Mouse (Mus musculus): ENCODE data around the gene Pde8b. TPM values are rescaled to one million over a fixed set of nuclear protein-coding genes. Genes with fewer than 3 reads are reported as not detected.

The Pde8b gene
- polyA plus RNA-seq, 1 experiment from 2014 or later: 0.63 TPM

DNA sequence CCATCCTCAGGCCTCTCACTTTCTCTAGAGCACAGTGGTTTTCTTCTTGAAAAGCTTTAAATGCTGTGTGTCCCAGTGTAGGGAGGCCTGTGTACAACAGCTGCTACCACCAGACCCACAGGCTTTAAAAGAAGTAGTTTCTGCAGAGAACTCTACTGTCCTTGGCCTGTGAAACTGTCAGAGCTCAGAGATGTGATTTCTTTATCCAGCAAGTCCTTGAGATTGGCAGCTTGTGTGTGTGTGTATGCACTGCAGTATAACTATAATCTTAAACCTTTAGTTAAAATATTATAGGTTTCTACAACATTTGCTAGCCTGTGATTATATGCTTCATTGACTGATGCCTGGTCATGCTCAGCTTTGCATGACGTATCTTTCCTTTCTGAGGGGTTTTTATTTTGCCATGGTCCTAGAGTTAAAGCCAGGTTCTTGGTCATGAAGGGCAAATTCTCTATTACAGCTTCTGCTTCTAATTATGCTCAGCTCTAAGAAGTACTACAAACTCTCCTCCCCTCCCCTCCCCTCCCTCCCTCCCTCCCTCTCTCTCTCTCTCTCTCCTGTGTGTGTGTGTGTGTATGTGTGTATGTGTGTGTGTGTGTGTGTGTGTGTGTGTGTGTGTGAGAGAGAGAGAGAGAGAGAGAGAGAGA is 194.3 kb downstream of the Pde8b start:
- DNase-seq: no peak

GRCm38 (mm10) chr13:95052421-95052820 is 197.7 kb downstream of the Pde8b start:
- H3K4me2 ChIP-seq (ENCODE audit: low read depth, low read length): no peak overlapping the region
- WGBS (ENCODE audit: insufficient replicate concordance): 88% methylated on average over 3 of the region's 3 CpGs
- no peaks in the 10 kb centered on the region for H3K4me1 ChIP-seq (ENCODE audit: insufficient read depth)
- no peak for TF ChIP-seq CTCF (IDR thresholded peaks at IDR 0.05; ENCODE audit: low read depth)
- TF ChIP-seq EP300 (IDR thresholded peaks at IDR 0.05; ENCODE audit: low read depth): no peak
- DNase-seq (peak; percentile 10), ATAC-seq (no peak)
- H3K27ac ChIP-seq (ENCODE audit: low read depth): no peak overlapping the region
- no peak overlapping the region for H3K4me3 ChIP-seq (ENCODE audit: low read depth, low read length)
- no peaks in the 10 kb centered on the region for H3K9me3 ChIP-seq (ENCODE audit: low read length)
- no peaks in the 10 kb centered on the region for H3K27me3 ChIP-seq (ENCODE audit: insufficient read depth, low read length)
- no peaks in the 10 kb centered on the region for H3K36me3 ChIP-seq (replicated peaks; ENCODE audit: insufficient read depth, low read length)
- no peak overlapping the region for H3K9ac ChIP-seq (replicated peaks)

More for the DNA sequence above, 194.3 kb downstream of the Pde8b start:
- TF ChIP-seq EP300 (IDR thresholded peaks at IDR 0.05; ENCODE audit: low read depth): no peak
- TF ChIP-seq CTCF (IDR thresholded peaks at IDR 0.05; ENCODE audit: low read depth): no peak
- Histone ChIP-seq H3K4me2 (ENCODE audit: low read depth, low read length) (no peak overlapping the region), H3K4me1 (ENCODE audit: insufficient read depth) (no peaks in the 10 kb centered on the region), H3K4me3 (ENCODE audit: low read depth, low read length) (no peak overlapping the region), H3K9me3 (ENCODE audit: low read length) (no peaks in the 10 kb centered on the region), H3K27me3 (ENCODE audit: insufficient read depth, low read length) (no peaks in the 10 kb centered on the region), H3K27ac (ENCODE audit: low read depth) (no peak overlapping the region), H3K36me3 (replicated peaks; ENCODE audit: insufficient read depth, low read length) (no peaks in the 10 kb centered on the region), H3K9ac (replicated peaks) (no peak overlapping the region)
- WGBS (ENCODE audit: insufficient replicate concordance): 85% methylated on average over 1 of the region's 1 CpGs
- no peak for ATAC-seq

GRCm38 (mm10) chr13:95050398-95050797 is 199.7 kb downstream of the Pde8b start:
- H3K4me2 ChIP-seq (ENCODE audit: low read depth, low read length): no peak overlapping the region
- no peak overlapping the region for H3K4me3 ChIP-seq (ENCODE audit: low read depth, low read length)
- H3K4me1 ChIP-seq (ENCODE audit: insufficient read depth): no peaks in the 10 kb centered on the region
- ATAC-seq: no peak
- no peaks in the 10 kb centered on the region for H3K9me3 ChIP-seq (ENCODE audit: low read length)
- no peaks in the 10 kb centered on the region for H3K36me3 ChIP-seq (replicated peaks; ENCODE audit: insufficient read depth, low read length)
- no peak for DNase-seq
- no peak overlapping the region for H3K9ac ChIP-seq (replicated peaks)
- TF ChIP-seq EP300 (IDR thresholded peaks at IDR 0.05; ENCODE audit: low read depth): no peak
- no peak for TF ChIP-seq CTCF (IDR thresholded peaks at IDR 0.05; ENCODE audit: low read depth)
- 74% methylated on average over 4 of the region's 4 CpGs for WGBS (ENCODE audit: insufficient replicate concordance)
- no peaks in the 10 kb centered on the region for H3K27me3 ChIP-seq (ENCODE audit: insufficient read depth, low read length)
- H3K27ac ChIP-seq (ENCODE audit: low read depth): no peak overlapping the region

DNA sequence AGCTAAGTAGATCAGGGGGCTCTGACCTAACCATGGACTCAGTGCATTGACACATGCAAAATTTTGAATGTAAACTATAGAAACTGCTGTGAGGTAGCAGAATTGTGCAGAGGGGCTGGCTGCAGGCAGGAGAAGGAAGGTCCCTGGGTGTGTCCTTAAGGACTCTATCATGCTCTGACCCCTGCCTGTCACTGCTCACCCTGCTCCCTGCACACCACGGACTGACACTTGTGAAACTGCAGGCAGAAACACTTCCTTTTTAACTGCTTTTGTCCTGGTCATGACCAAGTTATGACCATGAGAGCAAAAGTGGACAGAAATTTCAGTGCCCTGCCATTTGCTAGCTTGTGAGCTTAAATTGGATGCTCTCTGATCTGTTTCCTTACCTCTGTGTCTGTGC is 206.0 kb downstream of the Pde8b start:
- Histone ChIP-seq H3K9ac (replicated peaks) (no peak overlapping the region), H3K9me3 (ENCODE audit: low read length) (no peaks in the 10 kb centered on the region), H3K4me1 (ENCODE audit: insufficient read depth) (no peaks in the 10 kb centered on the region), H3K27ac (ENCODE audit: low read depth) (no peak overlapping the region), H3K4me2 (ENCODE audit: low read depth, low read length) (no peak overlapping the region), H3K4me3 (ENCODE audit: low read depth, low read length) (no peak overlapping the region), H3K27me3 (ENCODE audit: insufficient read depth, low read length) (no peaks in the 10 kb centered on the region), H3K36me3 (replicated peaks; ENCODE audit: insufficient read depth, low read length) (no peaks in the 10 kb centered on the region)
- no peak for DNase-seq
- TF ChIP-seq CTCF (IDR thresholded peaks at IDR 0.05; ENCODE audit: low read depth) (no peak), EP300 (IDR thresholded peaks at IDR 0.05; ENCODE audit: low read depth) (no peak)
- no peak for ATAC-seq
- WGBS (ENCODE audit: insufficient replicate concordance): 20% methylated on average over 1 of the region's 1 CpGs

GRCm38 (mm10) chr13:95040140-95040738 is 209.9 kb downstream of the Pde8b start:
- Histone ChIP-seq H3K4me2 (ENCODE audit: low read depth, low read length) (no peak overlapping the region), H3K9me3 (ENCODE audit: low read length) (no peaks in the 10 kb centered on the region), H3K27ac (ENCODE audit: low read depth) (no peak overlapping the region), H3K9ac (replicated peaks) (no peak overlapping the region), H3K4me3 (ENCODE audit: low read depth, low read length) (no peak overlapping the region), H3K4me1 (ENCODE audit: insufficient read depth) (no peaks in the 10 kb centered on the region), H3K27me3 (ENCODE audit: insufficient read depth, low read length) (no peaks in the 10 kb centered on the region), H3K36me3 (replicated peaks; ENCODE audit: insufficient read depth, low read length) (no peaks in the 10 kb centered on the region)
- no peak for ATAC-seq
- WGBS (ENCODE audit: insufficient replicate concordance): 77% methylated on average over 9 of the region's 9 CpGs
- no peak for TF ChIP-seq EP300 (IDR thresholded peaks at IDR 0.05; ENCODE audit: low read depth)
- no peak for DNase-seq

DNA sequence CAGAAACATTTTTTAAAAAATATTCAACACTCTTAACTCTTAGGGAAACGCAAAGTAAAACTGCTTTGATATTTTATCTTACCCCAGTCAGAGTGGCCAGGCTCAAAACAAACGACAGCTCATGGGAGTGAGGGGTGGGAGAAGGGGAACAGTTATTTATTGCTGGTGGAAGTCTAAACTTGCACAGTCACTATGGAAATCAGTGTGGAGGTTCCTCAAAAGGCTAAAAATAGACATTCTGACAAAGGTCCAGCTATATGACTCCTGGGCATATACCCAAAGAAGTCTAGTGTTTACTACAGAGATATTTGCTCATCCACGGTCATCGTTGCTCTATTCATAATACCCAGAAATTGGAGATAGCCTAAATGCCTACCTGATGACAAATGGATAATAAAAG is 211.9 kb downstream of the Pde8b start:
- TF ChIP-seq CTCF (IDR thresholded peaks at IDR 0.05; ENCODE audit: low read depth) (no peak), EP300 (IDR thresholded peaks at IDR 0.05; ENCODE audit: low read depth) (no peak)
- no peak overlapping the region for H3K4me3 ChIP-seq (ENCODE audit: low read depth, low read length)
- H3K36me3 ChIP-seq (replicated peaks; ENCODE audit: insufficient read depth, low read length): no peaks in the 10 kb centered on the region
- H3K4me1 ChIP-seq (ENCODE audit: insufficient read depth): no peaks in the 10 kb centered on the region
- H3K27ac ChIP-seq (ENCODE audit: low read depth): no peak overlapping the region
- no peaks in the 10 kb centered on the region for H3K9me3 ChIP-seq (ENCODE audit: low read length)
- WGBS (ENCODE audit: insufficient replicate concordance): 45% methylated on average over 4 of the region's 4 CpGs
- no peak overlapping the region for H3K4me2 ChIP-seq (ENCODE audit: low read depth, low read length)
- no peak overlapping the region for H3K9ac ChIP-seq (replicated peaks)
- no peaks in the 10 kb centered on the region for H3K27me3 ChIP-seq (ENCODE audit: insufficient read depth, low read length)
- DNase-seq (no peak), ATAC-seq (no peak)
